Mouse (Mus musculus) monocyte, adult 5-6 weeks (primary cell): ENCODE results near the gene C1qtnf3. TPM values are rescaled to one million over a fixed set of nuclear protein-coding genes. Genes with fewer than 3 reads are reported as not detected.

Source experiments
- ATAC-seq: fragments of 153-309, 156-312 bp; replicated peaks from 2 replicates; pipeline ENCODE4 v1.8.0; 2017; ENCODE audit warnings: mild to moderate bottlenecking; ENCODE audit not compliant: low TSS enrichment, insufficient number of reproducible peaks, severe bottlenecking, poor library complexity, low FRiP score
- total RNA-seq: library from RNA; stranded (forward); fragments of 200-1000, 200-491, 200-594 nt; gene quantifications from 3 replicates; pipeline ENCODE4 v1.2.3, GENCODE M21; 2017

Gene C1qtnf3
- total RNA-seq, 1 experiment from 2014 or later, result not detected

DNA sequence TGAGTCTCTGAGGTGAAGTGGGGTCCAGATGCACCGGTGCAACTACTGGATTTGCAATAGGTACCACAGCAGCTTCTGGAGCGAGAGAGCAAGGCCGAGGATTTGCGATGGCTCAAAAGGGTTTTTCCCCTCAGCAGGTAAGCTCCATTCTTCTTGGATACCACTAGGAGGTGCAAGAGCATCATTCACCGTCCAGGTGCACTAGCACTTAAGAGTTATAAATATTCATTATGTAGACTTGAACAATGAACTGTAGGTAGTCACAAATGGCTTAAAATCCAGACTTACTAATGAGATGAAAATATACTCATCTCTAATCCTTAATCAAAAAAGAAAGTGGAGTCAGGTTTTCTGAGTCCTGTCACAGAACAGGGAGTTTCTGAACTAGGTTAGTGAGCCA lies 56.6 kb downstream of the C1qtnf3 start:
- no peak for ATAC-seq

DNA sequence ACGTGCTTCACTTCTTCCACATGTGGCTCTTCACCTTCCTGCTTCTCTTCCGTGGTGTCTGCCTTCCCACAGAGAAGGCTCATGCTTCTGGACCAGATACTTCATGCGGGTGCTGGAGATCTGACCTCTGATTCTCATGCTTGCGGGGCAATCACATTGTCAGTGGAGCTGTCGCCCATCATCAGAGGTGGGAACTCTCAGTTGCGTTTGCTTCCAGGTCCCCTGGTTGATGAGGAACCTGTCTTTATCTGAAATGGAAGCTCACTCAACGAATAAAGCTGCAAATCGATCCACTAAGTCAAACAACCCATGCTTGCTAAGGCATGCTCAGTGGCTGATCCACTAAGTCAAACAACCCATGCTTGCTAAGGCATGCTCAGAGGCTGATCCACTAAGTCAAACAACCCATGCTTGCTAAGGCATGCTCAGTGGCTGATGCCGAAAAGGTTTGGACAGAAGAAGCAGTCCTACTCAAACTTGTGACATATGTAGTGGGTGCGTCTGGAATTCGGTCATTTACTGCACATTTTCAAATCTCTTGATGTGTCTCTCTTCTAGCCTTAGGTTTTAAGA lies 58.9 kb downstream of the C1qtnf3 start:
- no peak for ATAC-seq

DNA sequence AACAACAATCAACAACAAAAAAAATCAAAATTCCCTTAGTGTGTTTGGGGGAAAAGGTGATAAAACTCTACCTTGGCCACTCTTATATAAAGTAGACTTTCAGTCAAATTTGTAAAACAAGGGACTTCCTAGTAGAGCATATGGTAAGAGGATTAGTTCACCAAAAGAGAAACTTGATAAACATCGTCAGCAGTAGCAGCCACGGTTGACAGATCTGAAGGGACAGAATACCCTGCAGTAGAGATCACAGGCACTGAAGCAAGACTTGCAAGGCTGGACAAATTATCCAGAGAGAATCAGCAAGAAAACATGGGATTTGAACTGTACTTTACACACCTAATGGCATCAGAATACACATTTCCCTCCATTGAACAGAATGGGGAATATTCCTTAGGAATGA lies 62.8 kb downstream of the C1qtnf3 start:
- no peak for ATAC-seq

DNA sequence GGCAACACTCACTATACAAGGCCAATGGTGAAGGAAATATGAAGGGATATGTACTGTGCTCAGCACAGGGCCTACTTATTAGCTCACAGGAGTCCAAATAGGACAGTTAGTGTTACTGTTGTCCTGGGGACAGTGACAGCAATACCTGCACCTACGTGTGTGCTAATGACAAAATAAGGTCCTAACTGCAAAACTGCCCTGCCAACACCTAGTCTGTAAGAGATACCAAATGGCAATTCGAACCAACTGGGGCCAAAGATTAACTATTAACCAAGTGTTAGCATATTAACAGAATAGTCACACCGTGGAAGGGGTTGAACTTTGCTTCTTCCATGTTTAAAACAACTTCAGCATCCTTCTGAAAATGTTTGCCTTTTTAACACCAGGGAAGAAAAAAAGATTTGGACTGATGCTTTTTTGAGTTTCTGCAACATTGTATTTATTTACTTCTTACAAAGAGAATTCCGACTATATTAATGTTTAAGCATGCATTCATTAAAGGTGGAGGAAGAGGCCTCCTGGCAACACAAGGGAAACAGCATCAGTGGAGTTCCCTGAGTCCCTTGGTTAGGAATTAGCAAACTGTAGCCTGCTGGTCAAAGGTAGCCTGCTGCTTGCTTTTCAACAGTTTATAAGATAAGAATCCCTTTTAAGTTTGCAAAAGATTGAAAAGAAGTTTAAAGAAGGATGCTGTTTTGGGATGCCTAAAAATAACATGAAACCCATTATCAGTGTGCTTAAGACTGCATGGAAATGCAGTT lies 74.8 kb downstream of the C1qtnf3 start:
- ATAC-seq, result no peak

Other genes with a start within 250 kb of the C1qtnf3 start
- 1.7 to 2.2 TPM (median 2.0 TPM) in 3 replicates for gene Rai14, start 237.7 kb upstream of the C1qtnf3 start, total RNA-seq
- 2.7 to 3.7 TPM in 2 of 3 replicates, not detected in the other for gene Amacr, start 29.4 kb downstream of the C1qtnf3 start, total RNA-seq
- not detected in 3 replicates for gene Slc45a2, start 48.4 kb downstream of the C1qtnf3 start, total RNA-seq
- not detected in 3 replicates for gene Rxfp3, start 85.7 kb downstream of the C1qtnf3 start, total RNA-seq
- gene Adamts12, start 112.5 kb downstream of the C1qtnf3 start, total RNA-seq, result 0.21 TPM in 1 of 3 replicates, not detected in the others